Comparison of ENCODE assay signal across 25 mouse cellular contexts in genomic region chr1:97676115-97676514, GRCm38 (mm10). TPM values are rescaled to one million over a fixed set of nuclear protein-coding genes. Genes with fewer than 3 reads are reported as not detected.
DNase-seq lines count a peak whose midpoint lies in the region; ATAC-seq and TF ChIP-seq lines count a peak whose summit lies in the region.
"Had no signal": no experiment of that assay in that cellular context is flagged by ENCODE, and none has a peak within 500 bp of the region (broad histone marks: within the 10 kb centered on the region; RNA-seq: fewer than 3 reads in every experiment).

No protein-coding gene starts in this region.

- no peak for TF ChIP-seq CTCF in midbrain, postnatal 0 days (IDR thresholded peaks at IDR 0.05)

- no peak overlapping the region for H3K4me3 ChIP-seq in midbrain, embryonic 11.5 days (ENCODE audit: low read depth, low read length)
- H3K4me3 ChIP-seq in midbrain, postnatal 0 days (ENCODE audit: low read depth, low read length), result no peak overlapping the region
- no peak overlapping the region for H3K4me3 ChIP-seq in forebrain, embryonic 10.5 days
- H3K4me3 ChIP-seq: forebrain, embryonic 15.5 days; heart, embryonic 13.5 days; liver, embryonic 13.5 days had no signal

- no peak overlapping the region for H3K9ac ChIP-seq in midbrain, embryonic 11.5 days (ENCODE audit: low read length)
- H3K9ac ChIP-seq in midbrain, postnatal 0 days (replicated peaks; ENCODE audit: low read length, poor library complexity, severe bottlenecking), result no peak overlapping the region
- H3K9ac ChIP-seq: forebrain, embryonic 15.5 days; heart, embryonic 13.5 days; liver, embryonic 13.5 days had no signal

- H3K4me1 ChIP-seq in midbrain, embryonic 11.5 days (ENCODE audit: control insufficient read depth, insufficient read depth, low read length), result no peaks in the 10 kb centered on the region
- H3K4me1 ChIP-seq in midbrain, postnatal 0 days (ENCODE audit: insufficient read depth, low read length), result no peaks in the 10 kb centered on the region
- H3K4me1 ChIP-seq in forebrain, embryonic 10.5 days, result no peaks in the 10 kb centered on the region
- H3K4me1 ChIP-seq: forebrain, embryonic 15.5 days; heart, embryonic 13.5 days had no signal

- no peak overlapping the region for H3K4me2 ChIP-seq in midbrain, embryonic 11.5 days
- no peak overlapping the region for H3K4me2 ChIP-seq in midbrain, postnatal 0 days (ENCODE audit: low read depth, low read length, poor library complexity, severe bottlenecking)
- H3K4me2 ChIP-seq: forebrain, embryonic 15.5 days; heart, embryonic 13.5 days; liver, embryonic 13.5 days had no signal

- no peaks in the 10 kb centered on the region for H3K36me3 ChIP-seq in midbrain, embryonic 11.5 days (ENCODE audit: control insufficient read depth, insufficient read depth, low read length)
- H3K36me3 ChIP-seq in midbrain, postnatal 0 days (ENCODE audit: insufficient read depth, low read length), result no peaks in the 10 kb centered on the region
- H3K36me3 ChIP-seq in forebrain, embryonic 10.5 days (replicated peaks), result no peaks in the 10 kb centered on the region
- H3K36me3 ChIP-seq: forebrain, embryonic 15.5 days; G1E; heart, embryonic 13.5 days; liver, embryonic 13.5 days had no signal

- no peak overlapping the region for H3K27ac ChIP-seq in midbrain, embryonic 11.5 days (ENCODE audit: low read depth, low read length)
- H3K27ac ChIP-seq in midbrain, postnatal 0 days (ENCODE audit: low read depth, low read length), result no peak overlapping the region
- no peak overlapping the region for H3K27ac ChIP-seq in forebrain, embryonic 10.5 days
- H3K27ac ChIP-seq: forebrain, embryonic 15.5 days; heart, embryonic 13.5 days; liver, embryonic 13.5 days had no signal

- ATAC-seq in midbrain, embryonic 11.5 days (ENCODE audit: low FRiP score), result no peak
- ATAC-seq in midbrain, postnatal 0 days (ENCODE audit: low FRiP score), result no peak
- ATAC-seq in common myeloid progenitor, adult 5-6 weeks (replicated peaks; ENCODE audit: low read depth, poor library complexity, severe bottlenecking), result peak; percentile 82
- ATAC-seq in megakaryocyte progenitor cell, adult 5-6 weeks (replicated peaks; ENCODE audit: poor library complexity), result peak; percentile 83
- ATAC-seq in erythroid progenitor cell, adult 5-6 weeks (replicated peaks; ENCODE audit: low FRiP score, poor library complexity, severe bottlenecking), result no peak
- ATAC-seq: forebrain, embryonic 15.5 days; intestine, embryonic 16.5 days had no signal

- DNase-seq in midbrain, embryonic 11.5 days (ENCODE audit: low spot score, missing footprints), result peak; percentile 53
- no peak for DNase-seq in midbrain, postnatal 0 days (ENCODE audit: low spot score)
- no peak for DNase-seq in testis, postnatal 10 days (ENCODE audit: low spot score)
- no peak for DNase-seq in forebrain, embryonic 10.5 days (ENCODE audit: extremely low spot score, low spot score)
- DNase-seq: adrenal gland, postnatal 25 days; cerebellum, adult 18-20 months; cerebellum, postnatal 10 days; gastrocnemius, postnatal 25 days; heart, postnatal 10 days; kidney, adult 9 months; kidney, postnatal 10 days; layer of hippocampus, postnatal 36 days; left cerebral cortex, postnatal 4 days; liver, embryonic 13.5 days; lung, adult 2 months; lung, postnatal 10 days; midbrain, embryonic 14.5 days; right cerebral cortex, adult 18-20 months had no signal

- no peaks in the 10 kb centered on the region for H3K9me3 ChIP-seq in midbrain, embryonic 11.5 days (ENCODE audit: control insufficient read depth, low read length)
- no peaks in the 10 kb centered on the region for H3K9me3 ChIP-seq in midbrain, postnatal 0 days (ENCODE audit: low read length)
- H3K9me3 ChIP-seq in forebrain, embryonic 10.5 days, result no peaks in the 10 kb centered on the region
- H3K9me3 ChIP-seq: forebrain, embryonic 15.5 days; G1E; heart, embryonic 13.5 days; liver, embryonic 13.5 days had no signal

- no peaks in the 10 kb centered on the region for H3K27me3 ChIP-seq in midbrain, embryonic 11.5 days (ENCODE audit: control insufficient read depth, insufficient read depth, low read length)
- no peaks in the 10 kb centered on the region for H3K27me3 ChIP-seq in midbrain, postnatal 0 days (ENCODE audit: insufficient read depth, low read length)
- H3K27me3 ChIP-seq in forebrain, embryonic 10.5 days (ENCODE audit: poor library complexity, severe bottlenecking), result no peaks in the 10 kb centered on the region
- H3K27me3 ChIP-seq: forebrain, embryonic 15.5 days; heart, embryonic 13.5 days; liver, embryonic 13.5 days had no signal

- WGBS in midbrain, embryonic 11.5 days, result 29% methylated on average over 2 of the region's 2 CpGs
- 31% methylated on average over 2 of the region's 2 CpGs for WGBS in midbrain, postnatal 0 days
- 73% methylated on average over 2 of the region's 2 CpGs for WGBS in forebrain, embryonic 10.5 days

RNA-seq across cellular contexts. Expression of gene D1Ertd622e, which starts 14.2 kb away (rescaled TPM):
- polyA plus RNA-seq in midbrain, embryonic 11.5 days (2014; fragmentation: Nextera tagmentation; extraction: Ambion mirVana), result 55.5 and 59.3 TPM in 2 replicates
- 32.9 and 60.9 TPM in 2 replicates for total RNA-seq in midbrain, postnatal 0 days (2014; rRNA removed)
- polyA plus RNA-seq in midbrain, postnatal 0 days (2015; fragmentation: Nextera tagmentation; extraction: Ambion mirVana), result 57.0 and 57.9 TPM in 2 replicates
- total RNA-seq in common myeloid progenitor, adult 5-6 weeks (2017), result 34.8 and 39.5 TPM in 2 replicates
- 33.0 and 35.2 TPM in 2 replicates for total RNA-seq in megakaryocyte progenitor cell, adult 5-6 weeks (2015)
- total RNA-seq in megakaryocyte progenitor cell, adult 5-6 weeks (2017), result 40.5 and 40.9 TPM in 2 replicates
- 69.6 and 73.5 TPM in 2 replicates for total RNA-seq in erythroid progenitor cell, adult 5-6 weeks (2015; ENCODE audit: low replicate concordance)
- total RNA-seq in erythroid progenitor cell, adult 5-6 weeks (2017; ENCODE audit: low replicate concordance), result 66.3 and 71.0 TPM in 2 replicates
- polyA plus RNA-seq in forebrain, embryonic 10.5 days (2016; fragmentation: Nextera tagmentation; extraction: Ambion mirVana), result 28.3 and 28.7 TPM in 2 replicates

Comparison
In these comparisons a context has a peak if more than half of its experiments do, and no peak if none do; other contexts are left out.
1. ATAC-seq: peak in common myeloid progenitor, adult 5-6 weeks (single experiment) and megakaryocyte progenitor cell, adult 5-6 weeks (single experiment); none in midbrain, embryonic 11.5 days (single experiment), midbrain, postnatal 0 days (single experiment) and erythroid progenitor cell, adult 5-6 weeks (single experiment).